Mouse (Mus musculus) testis, adult 2 months (tissue): ENCODE data around the gene Usp21.

ENCODE experiments used
- CTCF ChIP-seq: fragments of 200-500 bp; IDR thresholded peaks from 2 replicates; pipeline ENCODE4 v1.5.1; 2012; ENCODE audit warnings: low read depth, mild to moderate bottlenecking, inconsistent platforms, low read length, moderate library complexity; ENCODE audit not compliant: control insufficient read depth, insufficient read depth, insufficient replicate concordance
- POLR2A ChIP-seq: fragments of 200-500 bp; IDR thresholded peaks from 2 replicates; pipeline ENCODE4 v1.6.1; 2012; ENCODE audit warnings: low read depth, mild to moderate bottlenecking, inconsistent platforms, low read length, moderate library complexity; ENCODE audit not compliant: control insufficient read depth

- TF ChIP-seq CTCF: peak; percentile 67; the same call in 1 of the 2 replicates
- TF ChIP-seq POLR2A: no peak
These were observed 49.3 kb downstream of the Usp21 start for GRCm38 (mm10) chr1:171238463-171238862.
